In genomic region chr10:93763074-93763473, GRCm38 (mm10) we compare ENCODE assay signal across 8 mouse cellular contexts.
DNase-seq lines count a peak whose midpoint lies in the region; ATAC-seq lines count a peak whose summit lies in the region.

No protein-coding gene starts in this region.

- no peak overlapping the region for H3K4me3 ChIP-seq in midbrain, embryonic 14.5 days (replicated peaks; ENCODE audit: low read depth, low read length)
- H3K4me3 ChIP-seq in midbrain, embryonic 16.5 days (ENCODE audit: low read depth, low read length), result no peak overlapping the region

- no peak overlapping the region for H3K27ac ChIP-seq in midbrain, embryonic 14.5 days (replicated peaks; ENCODE audit: low read depth, low read length)
- no peak overlapping the region for H3K27ac ChIP-seq in midbrain, embryonic 16.5 days (ENCODE audit: low read length)

- H3K36me3 ChIP-seq in midbrain, embryonic 14.5 days (ENCODE audit: control insufficient read depth, insufficient read depth, low read length), result no peaks in the 10 kb centered on the region
- H3K36me3 ChIP-seq in midbrain, embryonic 16.5 days (ENCODE audit: control insufficient read depth, insufficient read depth, low read length), result no peaks in the 10 kb centered on the region

- 39% methylated on average over 5 of the region's 5 CpGs for WGBS in midbrain, embryonic 14.5 days
- WGBS in midbrain, embryonic 16.5 days, result 40% methylated on average over 5 of the region's 5 CpGs

- H3K9ac ChIP-seq in midbrain, embryonic 14.5 days (replicated peaks; ENCODE audit: low read length), result no peak overlapping the region
- no peak overlapping the region for H3K9ac ChIP-seq in midbrain, embryonic 16.5 days (ENCODE audit: low read depth, low read length)

- no peaks in the 10 kb centered on the region for H3K9me3 ChIP-seq in midbrain, embryonic 14.5 days (ENCODE audit: control insufficient read depth, low read length)
- H3K9me3 ChIP-seq in midbrain, embryonic 16.5 days (replicated peaks; ENCODE audit: control insufficient read depth, low read length, poor library complexity, severe bottlenecking), result no peaks in the 10 kb centered on the region

- H3K27me3 ChIP-seq in midbrain, embryonic 14.5 days (ENCODE audit: control insufficient read depth, insufficient read depth, low read length), result no peaks in the 10 kb centered on the region
- H3K27me3 ChIP-seq in midbrain, embryonic 16.5 days (ENCODE audit: control insufficient read depth, insufficient read depth, low read depth, low read length), result no peaks in the 10 kb centered on the region

- H3K4me1 ChIP-seq in midbrain, embryonic 14.5 days (ENCODE audit: control insufficient read depth, insufficient read depth, low read length), result no peaks in the 10 kb centered on the region
- no peaks in the 10 kb centered on the region for H3K4me1 ChIP-seq in midbrain, embryonic 16.5 days (ENCODE audit: control insufficient read depth, insufficient read depth, low read length)

- H3K4me2 ChIP-seq in midbrain, embryonic 14.5 days (ENCODE audit: low read length), result no peak overlapping the region
- no peak overlapping the region for H3K4me2 ChIP-seq in midbrain, embryonic 16.5 days (ENCODE audit: low read length)

- ATAC-seq in midbrain, embryonic 14.5 days (ENCODE audit: low FRiP score, low TSS enrichment), result no peak
- ATAC-seq in midbrain, embryonic 16.5 days, result no peak

- peak; percentile 39 to 55 for DNase-seq in cerebellum, postnatal 25 days
- no peak for DNase-seq in cerebellum, adult 11 months
- DNase-seq in midbrain, embryonic 14.5 days, result peak; percentile 28
- peak; percentile 42 for DNase-seq in embryo, embryonic 11 days
- peak; percentile 55 for DNase-seq in lung, postnatal 14 days
- DNase-seq in thymus, postnatal 0 days (ENCODE audit: low spot score), result peak; percentile 68
- DNase-seq in heart, adult 11 months, result no peak

Comparison
In these comparisons a context has a peak if more than half of its experiments do, and no peak if none do; other contexts are left out.
1. DNase-seq: peak in cerebellum, postnatal 25 days (2 of 2), midbrain, embryonic 14.5 days (single experiment), embryo, embryonic 11 days (single experiment), lung, postnatal 14 days (single experiment) and thymus, postnatal 0 days (single experiment); none in cerebellum, adult 11 months (single experiment) and heart, adult 11 months (single experiment).